Mouse (Mus musculus): Measurements from ENCODE around the gene Ddc.

Ddc gene

GRCm38 (mm10) chr11:11776822-11777174 is 121.1 kb downstream of the Ddc start:
- in situ Hi-C loops (cut with MboI; ENCODE audit: low pct_unique_long_range_greater_than_20kb in 1 of 2, low sequenced_read_pairs in 2 of 2, unreplicated experiment in 1 of 2): no loop called here

- in situ Hi-C loops (cut with MboI; ENCODE audit: low pct_unique_long_range_greater_than_20kb in 1 of 2, low sequenced_read_pairs in 2 of 2, unreplicated experiment in 1 of 2): no loop called here
Observed at GRCm38 (mm10) chr11:11776071-11776821, 121.7 kb downstream of the Ddc start.

GRCm38 (mm10) chr11:11774893-11775292 is 123.1 kb downstream of the Ddc start:
- in situ Hi-C loops (cut with MboI; ENCODE audit: low pct_unique_long_range_greater_than_20kb in 1 of 2, low sequenced_read_pairs in 2 of 2, unreplicated experiment in 1 of 2): no loop called here

- in situ Hi-C loops (cut with MboI; ENCODE audit: low pct_unique_long_range_greater_than_20kb in 1 of 2, low sequenced_read_pairs in 2 of 2, unreplicated experiment in 1 of 2): no loop called here
Observed at GRCm38 (mm10) chr11:11774384-11774783, 123.6 kb downstream of the Ddc start.

- in situ Hi-C loops (cut with MboI; ENCODE audit: low pct_unique_long_range_greater_than_20kb in 1 of 2, low sequenced_read_pairs in 2 of 2, unreplicated experiment in 1 of 2): no loop called here
Observed at GRCm38 (mm10) chr11:11772196-11772595, 125.7 kb downstream of the Ddc start.

- in situ Hi-C loops (cut with MboI; ENCODE audit: low pct_unique_long_range_greater_than_20kb in 1 of 2, low sequenced_read_pairs in 2 of 2, unreplicated experiment in 1 of 2): no loop called here
Observed at GRCm38 (mm10) chr11:11770691-11771090, 127.3 kb downstream of the Ddc start.

- in situ Hi-C loops (cut with MboI; ENCODE audit: low pct_unique_long_range_greater_than_20kb in 1 of 2, low sequenced_read_pairs in 2 of 2, unreplicated experiment in 1 of 2): no loop called here
Observed at GRCm38 (mm10) chr11:11769281-11769680, 128.7 kb downstream of the Ddc start.

- in situ Hi-C loops (cut with MboI; ENCODE audit: low pct_unique_long_range_greater_than_20kb in 1 of 2, low sequenced_read_pairs in 2 of 2, unreplicated experiment in 1 of 2): no loop called here
Observed at GRCm38 (mm10) chr11:11768057-11768456, 129.9 kb downstream of the Ddc start.

GRCm38 (mm10) chr11:11766736-11767135 is 131.2 kb downstream of the Ddc start:
- in situ Hi-C loops (cut with MboI; ENCODE audit: low pct_unique_long_range_greater_than_20kb in 1 of 2, low sequenced_read_pairs in 2 of 2, unreplicated experiment in 1 of 2): no loop called here

- in situ Hi-C loops (cut with MboI; ENCODE audit: low pct_unique_long_range_greater_than_20kb in 1 of 2, low sequenced_read_pairs in 2 of 2, unreplicated experiment in 1 of 2): no loop called here
Observed at GRCm38 (mm10) chr11:11766105-11766504, 131.8 kb downstream of the Ddc start.

GRCm38 (mm10) chr11:11765414-11765813 is 132.5 kb downstream of the Ddc start:
- in situ Hi-C loops (cut with MboI; ENCODE audit: low pct_unique_long_range_greater_than_20kb in 1 of 2, low sequenced_read_pairs in 2 of 2, unreplicated experiment in 1 of 2): no loop called here
